Mouse (Mus musculus) heart, postnatal 36 days (tissue): ENCODE data around the gene Fam151a. TPM values are rescaled to one million over a fixed set of nuclear protein-coding genes. Genes with fewer than 3 reads are reported as not detected.

Source experiments
- total RNA-seq, 2 experiments: library from RNA; stranded (reverse); gene quantifications; 2 replicates each; pipeline ENCODE4 v1.2.3; 2021

Gene Fam151a
- total RNA-seq, 2 experiments from 2014 or later: 0.27 to 0.86 TPM

Other genes starting within 250 kb of the Fam151a start
- gene Bsnd, start 241.6 kb upstream of the Fam151a start, total RNA-seq: not detected
- gene Dhcr24, start 172.9 kb upstream of the Fam151a start, total RNA-seq: 1 to 10 TPM; 1.4 to 2.3 TPM
- not detected for gene Lexm, start 116.6 kb upstream of the Fam151a start, total RNA-seq
- not detected for gene Ttc22, start 111.5 kb upstream of the Fam151a start, total RNA-seq
- gene Pars2, start 82.8 kb upstream of the Fam151a start, total RNA-seq: 1 to 10 TPM; 3.2 to 5.6 TPM
- 10 to 100 TPM; 17.8 to 18.4 TPM for gene Ttc4, start 54.9 kb upstream of the Fam151a start, total RNA-seq
- gene Mroh7, start 3.0 kb upstream of the Fam151a start, total RNA-seq: under 1 TPM; 0.08 to 0.27 TPM
- 10 to 100 TPM; 34.3 to 39.8 TPM for gene Acot11, start 71.1 kb downstream of the Fam151a start, total RNA-seq
- gene Ssbp3, start 176.8 kb downstream of the Fam151a start, total RNA-seq: 10 to 100 TPM; 38.7 to 39.4 TPM